Mouse (Mus musculus) telencephalon, adult 2 months (tissue): ENCODE measurements at regions not wholly inside any gene's neighbourhood (a gene's known extent, or its start where the extent isn't known, plus 50 kb on each side); places are given as distances from the start of the nearest gene placed in this dataset.

Experiments used
- DNase-seq: peaks from one replicate; pipeline ENCODE4 v3.0.0-alpha.2; 2011; ENCODE audit warnings: low read depth, low spot score

DNA sequence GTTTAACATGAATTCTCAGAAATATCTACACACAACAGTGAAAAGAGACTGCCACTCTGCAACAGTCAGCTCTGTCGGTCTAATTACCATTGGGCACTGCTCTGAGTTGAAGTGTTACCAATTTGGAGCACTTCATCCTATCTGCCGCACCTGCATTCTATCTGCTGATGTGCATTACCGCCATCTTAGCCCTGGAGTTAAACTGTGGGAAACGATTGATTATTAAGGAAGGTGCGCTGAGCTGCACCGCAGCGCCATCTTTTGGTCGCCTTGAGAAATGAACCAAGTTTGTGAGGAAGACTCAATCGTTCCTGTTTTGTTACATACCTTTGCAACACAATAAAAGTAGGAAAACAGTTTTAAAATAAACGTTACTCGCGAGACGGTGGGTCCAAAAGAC, 110.5 kb downstream of the Rergl start:
- DNase-seq = peak; percentile 40

DNA sequence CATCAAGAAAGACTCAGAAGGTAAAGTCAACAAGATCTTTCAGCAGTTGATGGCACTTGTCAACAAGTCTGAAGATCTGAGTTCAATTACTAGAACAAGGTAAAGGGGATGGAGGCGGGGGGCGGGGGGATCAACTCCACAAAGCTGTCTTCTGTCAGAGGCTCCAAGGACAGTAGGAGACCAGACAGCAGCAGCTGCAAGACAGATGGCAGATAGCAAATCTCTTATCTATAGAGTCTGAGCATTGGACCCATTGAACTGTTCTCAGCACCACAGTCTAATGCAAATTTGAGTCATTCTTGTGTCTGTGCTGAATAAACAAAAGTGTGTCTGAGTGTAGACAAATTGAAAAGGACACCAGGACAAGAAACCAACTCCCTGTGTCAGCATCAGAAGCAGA, 150.8 kb downstream of the Rergl start:
- DNase-seq = no peak

DNA sequence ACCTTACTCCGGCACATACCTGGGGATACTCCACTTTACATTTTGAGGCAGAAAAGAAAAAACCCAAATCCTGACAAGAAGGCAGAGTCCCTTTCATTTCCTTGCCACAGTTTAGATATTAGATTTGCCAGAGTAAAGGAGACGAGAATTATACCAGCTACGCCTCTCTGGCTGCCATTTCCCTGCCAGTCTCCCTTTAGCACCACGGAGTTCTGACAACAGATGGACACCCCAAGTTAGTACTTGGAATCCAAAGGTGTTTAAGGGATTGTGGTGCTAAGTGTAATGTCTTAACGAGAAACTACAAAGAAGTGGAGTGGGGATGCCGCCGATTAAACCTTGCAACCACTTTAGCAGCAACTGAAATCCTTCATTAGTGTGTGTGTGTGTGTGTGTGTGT, 176.6 kb downstream of the Rergl start:
- no peak for DNase-seq

DNA sequence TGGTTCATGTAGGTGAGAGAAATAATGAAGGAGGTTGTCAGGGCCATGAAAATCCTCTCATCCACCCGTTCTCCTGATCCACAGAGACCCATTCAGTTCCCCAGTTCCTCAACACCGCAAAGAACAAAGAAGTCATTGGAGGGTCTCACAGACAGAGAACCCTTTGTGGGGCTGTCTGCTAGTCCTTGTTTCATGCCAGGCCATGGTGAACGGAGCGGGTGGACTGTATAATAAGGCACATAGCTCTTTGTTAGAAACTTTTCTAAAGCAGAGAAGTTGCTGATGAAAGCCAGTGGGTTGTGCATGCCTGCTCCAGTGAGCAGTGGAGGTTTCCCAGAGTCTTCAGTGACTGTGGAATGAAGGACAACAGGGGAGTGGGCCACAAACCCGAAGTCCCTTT, 194.1 kb downstream of the Rergl start:
- no peak for DNase-seq

DNA sequence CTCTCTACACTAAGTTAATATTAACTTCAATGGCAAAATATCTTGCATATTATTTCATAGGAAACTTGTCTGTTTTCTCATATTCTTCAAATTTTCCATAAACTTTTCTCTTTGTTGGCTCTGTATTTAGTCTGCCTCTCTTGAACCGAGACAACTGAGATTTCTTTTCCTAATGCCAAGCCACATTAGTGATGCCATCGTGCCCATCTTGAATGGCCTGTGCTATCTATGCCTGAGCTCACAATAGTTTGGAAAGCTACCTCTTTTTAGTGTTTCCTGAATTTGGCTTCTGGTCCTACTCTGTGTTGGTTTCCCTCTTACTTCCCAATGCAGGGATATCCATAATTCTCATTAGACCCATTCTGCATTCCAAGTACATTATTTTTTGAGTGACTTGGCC, 197.5 kb downstream of the Rergl start:
- no peak for DNase-seq

DNA sequence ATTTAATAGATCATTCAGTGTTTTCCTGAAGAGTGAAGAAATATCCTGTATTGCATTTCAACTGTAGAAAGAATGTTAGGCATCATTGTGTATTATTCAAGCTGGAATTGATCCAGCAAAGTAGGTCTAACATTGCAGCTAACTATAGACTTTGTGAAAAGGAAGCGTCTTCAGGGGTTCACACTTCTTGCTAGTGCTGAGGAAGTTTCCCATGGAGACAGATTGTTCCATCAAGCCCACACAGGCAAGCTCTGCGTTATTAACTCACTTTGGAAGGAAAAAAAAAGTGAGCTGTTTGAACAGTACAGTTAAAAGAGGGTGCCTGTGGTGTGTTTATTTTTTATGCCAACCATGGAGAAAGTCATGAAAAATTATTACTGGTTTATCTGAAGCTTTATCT, 206.1 kb downstream of the Rergl start:
- DNase-seq = peak; percentile 85

DNA sequence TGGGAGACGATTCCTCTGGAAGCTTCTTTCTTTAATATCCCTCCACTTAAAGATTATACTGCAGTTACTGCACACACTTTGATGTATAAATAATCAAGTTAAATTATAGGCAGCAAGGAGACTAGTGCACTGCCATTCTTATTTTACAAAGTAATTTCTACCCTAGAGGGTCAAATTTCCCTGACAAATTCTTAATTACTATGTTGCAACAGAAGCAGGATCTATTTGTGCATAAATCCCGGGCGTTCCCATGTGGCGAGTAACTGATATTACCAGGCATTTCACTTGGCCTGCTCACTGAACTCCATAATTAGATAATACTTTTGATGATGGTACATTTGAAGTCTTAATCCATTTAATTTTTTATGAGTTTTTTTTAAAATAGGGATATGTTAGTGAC, 222.7 kb downstream of the Rergl start:
- DNase-seq = no peak

DNA sequence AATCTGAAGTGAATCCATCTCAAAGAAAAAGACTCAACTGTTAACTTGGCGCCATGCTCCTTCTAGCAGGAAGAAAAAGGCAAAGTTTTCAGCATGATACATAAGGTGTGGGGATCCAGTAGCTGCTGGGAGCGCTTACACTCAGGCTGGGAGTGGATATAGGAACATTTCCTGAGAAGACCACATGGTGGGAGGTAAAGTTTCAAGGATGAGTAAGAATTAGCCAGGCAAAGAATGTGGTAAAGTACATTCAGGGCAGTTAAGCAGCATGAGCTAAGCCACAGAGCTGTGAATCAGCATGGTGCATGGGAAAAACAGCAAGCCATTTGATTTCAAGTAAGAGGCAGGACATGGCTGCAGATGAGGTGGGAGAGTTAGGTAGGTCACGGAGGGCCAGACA, 226.3 kb downstream of the Rergl start:
- no peak for DNase-seq

DNA sequence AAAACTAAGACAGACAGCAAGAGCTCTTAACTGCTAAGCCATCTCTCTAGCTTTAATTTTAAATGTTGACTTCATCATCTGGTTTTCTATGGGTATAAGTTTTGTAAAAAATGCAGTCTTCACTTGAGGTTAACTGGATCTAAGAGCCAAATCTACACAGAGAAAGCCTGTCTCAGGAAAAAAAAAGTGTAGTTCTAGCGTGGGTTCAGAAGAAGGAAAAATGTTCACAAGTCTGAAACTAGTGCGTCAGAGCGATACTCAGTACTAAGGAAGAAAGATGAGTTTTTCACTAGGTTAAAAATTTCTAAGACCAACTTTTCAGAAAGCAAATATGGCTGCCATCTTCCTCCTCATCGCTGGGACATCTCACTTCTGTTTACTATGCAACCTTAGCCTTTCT, 248.1 kb downstream of the Rergl start:
- DNase-seq = peak; percentile 53

DNA sequence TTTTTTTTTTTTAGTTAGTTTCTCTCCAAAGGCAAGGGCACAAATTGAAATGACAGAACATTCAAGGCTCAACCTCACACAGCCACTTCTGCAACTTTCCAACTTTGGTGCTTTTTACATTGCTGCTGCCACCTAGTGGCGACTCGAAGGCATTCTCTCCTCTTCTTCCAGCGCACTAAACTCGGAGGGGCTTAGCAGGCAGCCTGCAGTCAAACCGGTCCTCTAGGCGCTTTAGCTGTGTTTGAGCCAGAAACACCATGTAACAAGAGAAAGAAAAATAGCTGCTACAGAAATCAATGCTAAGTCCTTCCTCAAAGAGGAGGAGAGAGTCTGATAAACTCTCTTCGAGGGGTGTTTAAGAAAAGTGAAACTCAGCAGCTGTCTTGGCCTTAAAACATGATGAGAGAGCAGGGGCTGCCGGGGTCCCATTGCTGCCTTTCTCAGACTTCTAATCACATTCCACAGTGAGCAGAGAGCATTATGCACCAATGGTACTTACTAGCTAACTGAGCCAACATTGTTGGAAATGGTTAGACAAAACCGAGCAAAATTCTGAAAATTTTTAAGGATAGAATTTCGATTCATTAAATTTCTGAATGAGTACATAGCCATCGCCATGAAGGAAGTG, 252.7 kb downstream of the Rergl start:
- DNase-seq = peak; percentile 39

DNA sequence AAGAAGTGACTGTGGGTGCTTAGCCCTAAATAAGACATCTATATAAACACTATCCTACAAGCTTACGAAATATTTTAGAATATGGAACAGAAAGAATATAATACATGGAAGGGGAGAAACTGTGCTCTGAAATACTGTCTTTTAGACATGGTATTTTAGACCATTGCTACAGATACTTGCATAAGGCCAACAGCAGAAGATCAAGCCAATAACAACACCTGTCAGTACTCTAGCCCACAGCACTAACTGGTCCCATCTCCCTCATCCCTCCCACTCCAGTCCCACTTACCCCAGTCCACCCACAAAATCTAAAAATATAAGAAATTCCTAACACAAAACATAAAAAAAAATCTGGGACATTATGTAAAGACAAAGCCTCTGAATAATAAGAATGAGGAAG, 275.6 kb downstream of the Rergl start:
- peak; percentile 16 for DNase-seq

DNA sequence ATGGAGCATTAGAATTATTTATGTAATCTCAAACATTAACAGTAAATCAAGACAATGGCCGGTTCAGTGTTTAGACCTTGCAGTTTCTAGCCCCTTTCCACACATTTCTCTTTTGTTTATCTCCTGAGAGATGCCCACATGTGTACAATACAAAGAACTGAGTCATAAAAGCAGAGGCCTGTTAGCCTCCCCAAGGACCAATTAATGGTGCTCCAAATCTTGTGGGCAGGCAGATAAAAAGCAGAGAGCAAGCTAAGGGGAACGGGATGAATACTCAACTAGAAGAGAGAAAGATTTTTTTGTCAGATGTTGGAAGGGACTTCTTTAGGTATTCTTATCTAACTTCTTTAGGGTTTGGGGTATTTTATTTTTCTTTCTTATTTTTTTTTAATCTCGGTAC, 287.3 kb downstream of the Rergl start:
- no peak for DNase-seq

DNA sequence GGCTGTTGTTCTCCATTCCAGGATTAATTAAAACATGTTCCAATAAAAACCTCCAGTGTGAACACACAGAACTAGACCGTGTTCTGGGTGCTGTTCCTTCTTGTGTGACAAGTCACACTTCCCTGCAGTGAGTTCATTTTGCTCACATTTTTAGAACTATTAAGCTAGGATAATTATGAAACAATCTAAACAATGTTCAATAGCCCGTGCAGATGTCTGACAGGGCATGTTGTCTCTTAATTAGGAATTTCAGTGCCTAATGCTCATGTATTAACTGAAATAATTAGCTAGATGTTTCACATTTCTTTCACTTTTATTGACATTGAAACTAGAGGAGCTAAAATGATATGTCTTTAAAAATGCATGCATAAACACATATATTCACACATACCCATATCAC, 291.5 kb downstream of the Rergl start:
- DNase-seq = no peak

DNA sequence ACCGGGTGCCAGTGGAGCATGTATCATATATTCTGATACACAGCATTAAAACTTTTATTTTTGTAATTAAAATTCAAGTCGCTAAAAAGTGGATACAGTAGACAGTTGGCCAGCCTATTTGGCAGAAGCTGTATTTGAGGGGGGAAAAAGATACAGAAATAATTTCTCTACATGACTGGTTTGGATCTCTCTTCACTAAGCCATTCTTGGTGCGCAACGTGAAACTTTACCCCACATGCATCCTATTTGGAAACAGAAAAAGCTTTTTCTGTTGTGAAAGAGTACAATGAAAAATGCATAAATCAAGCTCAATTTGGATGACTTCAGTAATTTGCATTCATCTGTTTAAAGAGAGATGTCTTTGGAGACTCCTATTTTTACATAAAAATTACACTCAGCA, 303.2 kb downstream of the Rergl start:
- DNase-seq = peak; percentile 69

DNA sequence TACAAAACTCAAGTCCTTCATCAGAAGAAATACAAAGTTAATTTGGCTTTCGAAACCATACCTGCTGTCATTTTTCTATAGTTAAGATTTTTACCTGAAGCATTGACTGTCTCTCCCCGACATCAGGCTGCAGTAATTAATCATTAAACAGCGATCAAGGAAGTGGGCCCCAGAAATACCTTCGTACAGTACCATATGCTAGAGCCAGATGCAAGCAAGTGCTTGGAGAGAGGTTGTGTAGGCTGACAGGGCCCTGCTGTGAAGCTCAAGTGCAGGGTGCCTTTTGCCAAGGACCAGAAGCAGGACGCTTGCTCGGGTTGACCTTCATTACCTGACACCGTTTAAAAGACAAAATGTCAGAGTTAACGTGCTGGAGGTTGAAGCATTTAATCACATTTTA, 315.3 kb downstream of the Rergl start:
- no peak for DNase-seq

DNA sequence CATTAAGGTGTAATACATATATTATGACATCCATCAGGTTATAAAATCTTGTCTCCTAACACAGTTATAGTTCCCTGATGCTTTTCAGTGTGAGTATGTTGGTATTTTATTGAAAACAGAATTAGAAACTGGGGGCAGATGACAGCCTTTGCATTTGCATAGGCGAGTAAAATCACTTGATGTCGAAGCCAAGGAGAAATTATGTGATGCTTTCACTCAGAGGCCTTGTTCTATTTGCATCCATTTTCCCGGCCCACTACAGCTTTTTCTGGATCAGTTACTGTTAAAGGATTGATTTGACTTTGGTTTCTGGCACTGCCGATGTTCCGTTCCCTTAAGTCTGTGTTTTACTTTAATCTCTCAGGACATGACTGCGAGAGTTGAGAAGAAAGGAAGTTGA, 341.4 kb downstream of the Rergl start:
- peak; percentile 72 for DNase-seq

DNA sequence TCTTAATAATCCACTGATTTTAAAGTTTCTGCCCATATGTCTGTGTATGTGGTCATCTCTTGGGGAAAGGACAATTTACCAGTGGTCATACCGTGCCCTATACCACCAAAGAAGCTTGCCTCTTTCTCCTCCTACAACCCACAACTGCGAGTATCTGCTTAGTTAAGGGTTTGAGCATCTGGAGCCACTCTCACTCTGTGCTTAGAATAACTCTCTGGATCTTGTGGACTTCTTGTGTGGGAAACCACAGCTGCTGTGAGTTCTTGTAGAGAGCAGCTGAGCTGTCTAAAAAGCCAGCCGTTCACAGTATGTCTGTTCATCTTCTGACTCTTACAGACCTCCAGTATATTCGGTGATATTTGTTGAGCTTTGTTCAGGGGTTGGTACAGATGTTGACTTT, 342.0 kb downstream of the Rergl start:
- DNase-seq = peak; percentile 78

DNA sequence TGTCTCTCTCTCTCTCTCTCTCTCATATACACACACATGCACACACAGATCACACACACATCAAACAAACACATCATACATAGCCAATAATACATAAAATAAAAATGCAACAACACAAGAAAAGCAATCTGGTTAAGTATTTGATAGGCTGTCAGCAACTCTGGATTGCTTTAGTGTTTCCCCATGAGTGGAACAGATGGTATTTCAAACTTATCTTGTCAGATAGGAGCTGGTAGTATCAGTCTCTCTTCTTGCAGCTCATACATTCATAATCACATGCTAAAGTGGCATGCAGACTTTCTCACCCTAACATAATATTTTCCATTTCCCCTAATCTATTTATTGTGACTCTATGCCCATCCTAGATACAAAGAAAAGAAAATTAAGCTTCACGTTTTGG, 347.0 kb downstream of the Rergl start:
- no peak for DNase-seq

DNA sequence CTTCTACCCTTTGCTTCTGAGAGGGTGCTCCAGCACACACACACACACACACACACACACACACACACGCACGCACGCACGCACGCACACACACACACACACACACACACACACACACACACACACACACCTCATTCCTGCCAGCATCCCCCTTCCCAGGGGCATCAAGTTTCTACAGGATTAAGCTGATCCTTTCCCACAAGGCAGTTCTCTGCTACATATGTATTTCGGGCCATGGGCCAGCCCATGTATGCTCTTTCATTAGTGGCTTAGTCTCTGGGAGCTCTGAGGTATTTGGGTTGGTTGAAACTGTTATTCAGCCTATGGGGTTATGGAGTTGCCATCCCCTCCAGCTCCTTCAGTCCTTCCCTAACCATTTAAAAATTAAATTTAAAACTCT, 366.1 kb downstream of the Rergl start:
- no peak for DNase-seq

DNA sequence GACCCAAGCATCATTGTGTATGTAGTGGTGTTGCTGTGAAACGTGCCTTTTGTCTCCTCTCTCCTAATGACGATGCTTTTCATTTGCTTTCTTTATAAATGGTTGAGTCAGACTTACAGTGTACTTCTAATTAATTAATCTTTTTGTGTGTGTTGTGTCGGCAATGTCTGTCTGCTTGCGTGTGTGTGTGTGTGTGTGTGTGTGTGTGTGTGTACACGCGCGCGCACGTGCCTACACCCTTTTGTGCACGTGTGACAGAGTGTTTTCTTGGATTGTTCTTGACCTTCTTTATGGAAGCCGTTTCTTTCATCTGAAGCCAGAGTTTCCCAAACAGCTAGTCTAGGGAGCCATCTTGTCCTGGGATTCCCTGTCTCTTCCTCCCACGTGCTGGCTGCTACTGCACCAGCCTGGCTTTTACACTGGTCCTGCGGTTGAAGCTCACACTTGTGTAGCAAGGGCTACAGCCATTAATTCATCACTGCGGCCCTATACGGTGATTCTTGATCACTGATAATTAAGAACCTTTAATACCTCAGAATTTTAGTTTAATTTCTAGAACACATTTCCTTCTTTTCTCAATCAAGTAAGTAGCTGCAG, 369.6 kb downstream of the Rergl start:
- no peak for DNase-seq

DNA sequence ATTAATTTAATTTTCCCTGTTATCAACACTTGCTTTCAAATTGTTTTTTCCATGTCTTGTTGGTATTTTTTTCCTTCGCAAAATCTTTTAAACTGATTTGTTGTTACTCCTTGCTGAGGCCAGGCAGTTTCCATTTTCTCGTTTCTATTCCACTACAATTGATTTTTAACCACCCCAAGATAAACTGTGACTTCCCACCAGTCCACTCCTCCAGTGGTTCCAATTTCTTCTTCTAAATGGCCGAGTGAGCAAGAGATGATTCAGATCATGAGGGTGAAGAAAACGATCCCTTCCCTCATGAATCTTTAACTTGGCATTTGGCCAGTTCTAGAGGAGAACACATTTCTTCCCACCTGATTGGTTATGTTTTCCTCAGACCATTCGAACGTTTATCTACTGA, 393.5 kb downstream of the Rergl start:
- no peak for DNase-seq

DNA sequence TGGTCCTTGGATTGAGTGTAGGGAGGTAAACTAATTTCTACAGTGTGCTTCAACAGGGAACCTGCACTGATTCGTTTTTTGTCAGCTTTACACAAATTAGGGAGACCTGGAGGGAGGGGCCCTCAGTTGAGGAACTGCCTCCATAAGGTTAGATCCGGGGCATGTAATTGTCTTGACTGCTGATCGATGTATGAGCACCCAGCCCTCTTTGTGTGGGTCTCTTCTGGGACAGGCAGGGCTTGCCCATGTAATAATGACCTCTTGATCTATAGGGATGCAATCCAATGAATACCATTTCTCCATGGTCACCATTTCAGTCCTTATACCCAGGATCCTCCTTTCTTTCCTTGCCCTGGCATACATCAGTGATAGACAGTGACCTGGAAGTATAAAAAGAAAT, 398.4 kb downstream of the Rergl start:
- DNase-seq = no peak

DNA sequence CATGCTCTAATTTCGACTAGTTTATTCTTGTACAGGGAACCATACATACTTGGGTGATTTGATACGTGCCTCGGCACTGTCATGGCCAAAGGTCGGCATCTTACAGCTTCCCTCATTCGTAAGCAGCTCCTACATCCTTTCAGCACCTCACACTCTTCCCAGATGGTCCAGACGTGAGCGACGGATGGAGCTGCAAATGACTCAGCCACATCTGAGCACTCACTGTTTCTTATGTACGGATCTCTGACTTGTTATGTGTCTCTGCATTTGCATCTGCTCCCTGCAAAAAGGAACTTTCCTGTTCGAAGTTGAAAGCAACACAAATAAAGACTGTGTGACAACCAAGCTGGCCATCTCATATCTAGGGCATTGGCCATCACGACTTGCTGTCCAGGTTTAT, 402.5 kb downstream of the Rergl start:
- DNase-seq = peak; percentile 15

DNA sequence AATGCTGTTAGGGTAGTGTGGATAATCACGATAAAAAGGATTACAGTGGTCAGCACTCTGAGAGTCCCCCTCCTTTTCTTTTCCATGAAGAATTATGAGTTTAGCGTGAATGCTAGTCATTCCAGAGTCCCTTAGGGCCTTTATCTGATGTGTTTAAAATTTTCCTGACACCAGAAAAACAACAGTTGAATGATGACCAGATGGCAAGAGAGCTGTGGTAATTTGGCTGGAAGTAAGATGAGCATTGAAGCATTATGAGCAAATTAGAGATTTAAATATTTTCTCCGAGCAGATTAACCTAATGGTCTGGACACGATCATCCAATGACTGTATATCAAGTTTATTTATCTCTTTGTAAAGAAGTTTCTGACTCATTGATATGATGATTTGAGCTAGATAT, 417.1 kb upstream of the Igbp1b start:
- no peak for DNase-seq
